Mouse (Mus musculus): ENCODE results near the gene AC140267.1. TPM values are rescaled to one million over a fixed set of nuclear protein-coding genes. Genes with fewer than 3 reads are reported as not detected.

Gene AC140267.1
- total RNA-seq, 2 experiments from 2014 or later: 22.0 to 31.2 TPM

DNA sequence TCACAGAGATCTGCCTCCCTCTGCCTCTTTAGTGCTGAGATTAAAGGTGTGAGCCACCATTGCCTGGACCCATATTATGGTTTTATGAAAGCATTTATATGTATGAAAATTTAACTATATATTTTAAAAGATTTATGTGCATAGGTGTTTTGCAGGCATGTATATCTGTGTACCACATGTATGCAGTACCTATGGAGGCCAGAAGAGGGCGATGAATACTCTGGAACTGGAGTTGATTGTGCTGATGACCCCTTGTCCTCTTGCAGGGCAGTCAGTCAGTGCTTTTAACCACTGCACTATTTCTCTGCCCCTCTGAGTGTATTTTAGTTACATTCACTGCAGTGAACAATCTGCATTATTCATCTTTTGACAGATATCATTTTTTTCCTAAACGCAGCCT, 9.8 kb upstream of the AC140267.1 start:
- intact Hi-C loops (cut with DNase I): loop anchor here (2.0 to 10.0 kb wide), 4 partner anchors 35 to 281 kb away; no protein-coding TSS in a partner anchor
- peak; percentile 56 to 76 for DNase-seq

DNA sequence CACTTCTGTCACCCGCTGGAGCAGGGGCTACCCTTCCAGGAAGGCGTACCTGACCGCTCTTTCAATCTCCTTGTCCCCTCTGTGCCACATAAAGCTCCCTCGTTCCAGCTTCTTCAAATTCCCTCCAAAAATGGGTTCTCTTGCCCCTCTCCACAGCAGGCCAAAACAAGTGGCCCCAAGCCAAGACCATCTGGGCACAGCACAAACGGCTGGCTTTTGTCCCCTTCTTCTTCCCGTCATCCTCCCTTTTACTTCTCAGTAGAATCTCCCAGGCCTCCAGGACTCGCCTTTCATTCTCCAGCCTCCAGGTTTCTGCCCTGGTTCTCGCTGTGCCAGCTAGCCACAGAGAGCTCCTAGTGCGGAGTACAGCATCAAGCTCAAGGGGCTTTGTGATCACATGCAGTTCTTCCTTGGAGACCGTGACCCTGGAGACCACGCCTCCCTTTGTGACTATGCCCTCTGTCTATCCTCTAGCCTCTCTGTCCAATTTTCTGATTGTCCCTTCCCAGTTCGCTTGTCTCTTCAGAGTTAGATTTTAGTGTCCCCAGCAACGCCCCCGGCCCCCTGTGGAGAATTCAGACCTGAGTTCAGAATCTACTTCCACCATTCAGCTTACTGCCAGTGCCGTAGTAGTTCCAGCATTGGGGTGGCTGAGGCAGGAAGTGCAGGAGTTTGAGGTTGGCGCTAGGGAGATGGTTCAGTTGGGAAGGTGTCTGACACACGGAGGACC, 7.4 kb upstream of the AC140267.1 start:
- intact Hi-C loops (cut with DNase I): loop anchor here (5.0 to 10.0 kb wide), 2 partner anchors 116 to 283 kb away; no protein-coding TSS in a partner anchor
- DNase-seq: no peak

DNA sequence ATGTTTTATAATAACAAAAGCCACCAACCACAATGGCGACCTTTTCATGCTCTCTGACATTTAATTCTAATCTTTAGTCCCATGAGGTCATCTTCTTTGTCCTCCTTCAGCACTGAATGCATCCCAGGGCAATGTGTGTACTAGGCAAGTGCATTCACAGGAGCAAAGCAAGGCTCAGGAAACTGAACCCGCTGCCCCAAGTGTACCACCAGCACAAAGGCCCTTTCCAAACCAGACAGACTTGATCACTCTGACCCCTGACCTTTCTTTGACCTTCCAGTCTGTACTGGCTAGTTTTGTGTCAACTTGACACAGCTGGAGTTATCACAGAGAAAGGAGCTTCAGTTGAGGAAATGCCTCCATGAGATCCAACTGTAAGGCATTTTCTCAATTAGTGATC, 3.3 kb upstream of the AC140267.1 start:
- intact Hi-C loops (cut with DNase I): no loop called here
- DNase-seq: no peak

DNA sequence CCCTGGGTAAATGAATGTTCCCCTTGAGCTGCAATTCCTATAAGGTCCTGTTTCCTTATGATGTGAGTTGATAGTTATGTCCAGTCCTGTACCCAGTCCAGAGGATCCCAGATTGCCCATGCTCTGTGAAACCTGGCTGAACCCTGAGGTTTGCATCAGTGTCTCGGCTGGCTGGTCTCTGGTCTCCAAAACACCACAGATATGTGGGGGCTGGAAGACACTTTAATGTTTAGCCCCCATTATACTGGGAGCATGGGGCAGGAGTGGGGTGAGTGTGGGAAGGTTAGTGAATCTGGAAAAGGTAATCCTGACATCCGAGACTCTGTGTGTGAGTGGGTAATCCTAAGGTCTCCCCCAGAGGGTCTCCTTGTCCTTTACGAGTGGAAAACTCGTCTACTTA, 2.6 kb upstream of the AC140267.1 start:
- no peak for DNase-seq
- intact Hi-C loops (cut with DNase I): no loop called here

DNA sequence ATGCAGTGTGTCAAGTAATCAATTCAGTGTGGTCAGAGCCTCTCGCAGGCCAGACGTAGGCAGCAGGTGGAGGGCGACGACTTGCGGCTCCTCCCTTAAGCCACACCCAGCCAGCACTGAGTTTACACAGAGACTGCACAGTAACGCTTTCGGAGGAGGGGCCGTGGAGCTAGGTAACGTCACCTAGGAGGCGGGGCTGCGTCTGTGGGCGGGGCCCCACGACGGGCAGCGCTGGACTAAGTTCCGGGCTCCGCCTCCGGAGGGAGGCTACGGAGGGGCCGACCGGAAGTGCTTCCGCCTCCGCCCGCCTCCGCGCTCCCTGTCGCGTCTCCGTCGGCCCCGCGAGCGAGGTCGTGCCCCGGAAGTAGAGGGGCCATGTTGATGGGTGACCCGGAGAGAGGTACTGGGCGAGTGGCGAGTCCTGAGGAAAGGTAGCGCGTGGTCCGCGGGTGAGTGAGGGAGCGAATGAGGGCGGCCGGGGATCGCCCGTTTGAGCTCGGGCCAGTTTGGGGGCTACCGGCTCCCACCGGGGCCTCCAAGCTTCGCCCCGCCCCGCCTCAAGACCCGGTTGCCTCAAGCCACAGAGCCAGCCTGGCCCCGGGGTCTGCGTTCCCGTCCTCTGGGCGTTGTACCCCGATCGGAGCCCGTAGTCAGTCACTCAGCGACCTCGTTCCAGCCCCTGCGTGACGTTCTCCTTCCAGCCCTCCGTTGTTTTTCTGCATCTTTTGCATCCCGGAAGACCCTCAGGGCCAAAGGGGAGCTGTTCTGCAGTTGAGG, 1.7 kb upstream of the AC140267.1 start, which contains the start of gene Mief1:
Gene Mief1, plus strand, starts transcription at position 286 of the 777 bp plus-strand sequence.
- intact Hi-C loops (cut with DNase I): loop anchor here (1.0 kb wide), 1 partner anchor 20 kb away; no protein-coding TSS in a partner anchor
- peak; percentile 98 for DNase-seq

DNA sequence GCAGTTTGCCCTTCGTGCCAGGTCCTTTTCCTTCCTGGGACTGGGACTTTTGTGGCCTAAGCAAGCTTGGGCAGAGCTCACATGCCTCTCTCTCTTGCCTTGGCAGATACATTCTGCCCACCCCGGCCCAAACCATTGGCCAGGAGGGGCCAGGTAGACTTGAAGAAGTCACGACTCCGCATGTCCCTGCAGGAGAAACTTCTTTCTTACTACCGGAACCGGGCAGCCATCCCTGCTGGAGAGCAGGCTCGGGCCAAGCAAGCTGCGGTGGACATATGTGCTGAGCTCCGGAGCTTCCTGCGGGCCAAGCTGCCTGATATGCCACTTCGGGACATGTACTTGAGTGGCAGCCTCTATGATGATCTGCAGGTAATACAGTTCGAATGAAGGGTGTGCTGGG, 12.5 kb downstream of the AC140267.1 start:
- DNase-seq: no peak
- intact Hi-C loops (cut with DNase I): no loop called here

DNA sequence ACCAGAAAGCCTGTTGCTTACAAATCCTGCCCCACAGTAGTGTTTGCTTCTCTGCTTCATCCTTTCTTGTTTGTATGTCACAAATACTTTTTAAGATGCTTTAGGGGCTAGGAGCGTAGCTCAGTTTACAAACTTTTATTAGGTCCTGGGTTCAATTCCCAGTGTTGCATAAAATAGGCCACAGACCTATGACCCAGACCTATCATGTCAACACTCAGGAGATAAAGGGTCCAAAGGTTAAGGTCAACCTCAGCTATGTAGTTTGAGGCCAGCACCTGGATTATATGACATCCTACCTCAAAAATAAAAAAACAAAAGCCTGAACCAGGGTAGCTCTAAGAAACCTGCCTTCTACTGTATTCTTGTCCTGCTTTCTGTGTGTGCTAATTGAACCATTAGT, 13.0 kb downstream of the AC140267.1 start:
- no peak for DNase-seq
- intact Hi-C loops (cut with DNase I): no loop called here

DNA sequence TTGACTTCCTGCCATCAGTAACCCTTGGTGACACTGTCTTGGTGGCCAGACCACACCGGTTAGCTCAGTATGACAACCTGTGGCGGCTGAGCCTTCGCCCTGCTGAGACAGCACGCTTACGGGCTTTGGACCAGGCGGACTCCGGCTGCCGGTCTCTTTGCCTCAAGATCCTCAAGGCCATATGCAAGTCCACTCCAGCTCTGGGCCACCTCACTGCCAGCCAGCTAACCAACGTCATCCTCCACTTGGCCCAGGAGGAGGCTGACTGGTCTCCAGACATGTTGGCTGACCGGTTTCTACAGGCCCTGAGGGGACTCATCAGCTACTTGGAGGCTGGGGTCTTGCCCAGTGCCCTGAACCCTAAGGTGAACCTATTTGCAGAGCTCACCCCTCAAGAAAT, 14.0 kb downstream of the AC140267.1 start:
- intact Hi-C loops (cut with DNase I): no loop called here
- DNase-seq: no peak

DNA sequence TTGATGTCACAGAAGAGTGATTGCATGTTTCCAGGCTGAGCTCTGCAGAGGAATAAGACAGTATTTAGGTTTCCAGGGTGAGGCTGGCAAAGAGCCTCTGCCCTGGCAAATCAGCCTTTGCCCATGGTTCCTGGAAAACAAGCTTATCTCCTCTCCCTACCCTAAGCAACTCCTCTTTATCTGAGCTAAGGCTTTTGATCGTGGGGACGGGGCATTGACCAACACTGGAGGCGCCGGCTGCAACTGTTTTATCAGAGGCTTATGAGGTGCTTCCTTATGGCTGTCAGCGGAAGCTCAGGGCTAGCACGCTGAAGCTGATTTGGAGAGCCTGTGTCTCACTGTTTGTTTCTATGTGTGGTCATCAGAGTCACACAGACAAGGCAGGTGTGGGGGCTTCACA, 15.0 kb downstream of the AC140267.1 start:
- no peak for DNase-seq
- intact Hi-C loops (cut with DNase I): no loop called here

DNA sequence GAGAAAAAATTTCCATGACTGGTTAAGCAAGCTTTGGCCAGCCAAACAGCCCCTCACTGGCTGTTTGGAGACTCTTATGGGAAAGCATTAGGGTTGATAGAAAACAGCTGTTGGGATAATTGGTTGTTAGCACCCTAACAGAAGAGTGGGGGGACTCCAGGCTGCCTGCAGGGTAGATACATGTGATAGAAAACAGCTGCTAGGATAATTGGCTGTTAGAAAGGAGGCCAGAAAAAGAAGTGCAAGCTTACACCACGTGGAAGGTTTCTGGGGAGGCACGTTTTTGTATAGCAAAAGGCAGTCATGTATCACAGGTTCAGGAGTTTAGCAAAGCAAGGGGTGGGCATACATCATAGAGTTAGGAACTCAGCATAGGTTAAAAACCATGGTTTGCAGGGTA, 17.9 kb downstream of the AC140267.1 start:
- DNase-seq: peak in 1 of 2 experiments; percentile 25
- intact Hi-C loops (cut with DNase I): no loop called here

DNA sequence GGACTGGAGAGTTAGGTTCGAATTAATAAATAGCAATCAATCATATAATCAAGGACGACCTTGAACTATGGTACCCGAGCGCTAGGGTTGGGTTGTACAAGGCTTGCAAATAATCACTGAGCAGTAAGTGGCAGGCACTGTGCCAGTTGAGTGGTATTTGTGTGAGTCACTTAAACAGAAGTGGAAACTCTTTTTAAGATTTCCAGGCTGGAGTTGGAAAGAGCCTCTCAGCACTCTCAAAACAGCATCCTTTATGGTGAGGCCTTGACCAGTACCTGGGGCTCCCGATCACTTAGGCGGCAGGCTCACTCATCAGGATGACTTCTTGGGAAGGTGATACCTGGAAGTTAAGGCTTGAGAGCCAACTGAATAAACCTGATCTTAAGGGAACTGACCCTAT, 18.6 kb downstream of the AC140267.1 start:
- DNase-seq: peak; percentile 50 to 58
- intact Hi-C loops (cut with DNase I): loop anchor here (1.0 kb wide), 1 partner anchor 20 kb away; the partner anchor contains the start of gene Mief1

DNA sequence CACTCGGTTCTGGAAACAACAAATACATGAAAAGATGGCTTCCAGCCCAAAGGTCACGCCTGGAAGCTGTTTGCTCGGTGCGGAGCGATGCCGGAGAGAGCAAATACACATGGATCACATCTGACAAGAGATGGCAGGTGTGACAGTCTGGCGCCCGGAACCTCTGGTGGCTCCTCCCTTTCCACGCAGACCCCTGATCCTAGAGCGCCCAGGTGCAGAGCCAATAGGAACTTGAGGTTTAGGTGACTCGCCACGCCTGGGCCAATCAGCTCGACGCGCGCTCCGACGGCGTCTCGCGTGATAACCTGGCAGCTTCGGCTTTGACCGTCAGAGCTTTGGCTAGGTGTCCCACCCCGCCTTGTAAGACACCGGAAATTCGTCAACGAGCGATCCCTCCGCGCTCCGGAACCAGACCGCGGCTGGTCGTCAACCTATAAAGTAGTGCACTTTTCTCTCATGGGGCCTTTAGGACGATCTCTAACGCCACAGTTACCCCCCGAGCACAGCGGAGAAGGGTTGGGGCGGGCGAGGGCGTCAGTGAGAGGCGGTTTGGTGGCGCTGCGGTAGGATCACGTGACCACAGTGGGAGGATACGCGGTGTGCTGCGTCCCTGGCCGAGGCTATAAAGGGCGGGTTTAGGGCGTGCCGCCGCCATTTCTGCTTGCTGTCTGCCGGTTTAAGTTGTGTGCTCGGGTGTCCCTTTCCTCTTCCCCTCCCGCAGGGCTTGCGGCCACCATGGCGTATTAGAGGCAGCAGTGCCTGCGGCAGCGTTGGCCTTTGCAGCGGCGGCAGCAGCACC, 19.4 kb downstream of the AC140267.1 start, which contains the start of gene Atf4:
Gene Atf4, plus strand, starts transcription at position 338 of the 799 bp plus-strand sequence.
- DNase-seq: peak; percentile 99
- intact Hi-C loops (cut with DNase I): loop anchor here (1.0 kb wide), 1 partner anchor 21 kb away; the partner anchor contains the start of gene Mief1

DNA sequence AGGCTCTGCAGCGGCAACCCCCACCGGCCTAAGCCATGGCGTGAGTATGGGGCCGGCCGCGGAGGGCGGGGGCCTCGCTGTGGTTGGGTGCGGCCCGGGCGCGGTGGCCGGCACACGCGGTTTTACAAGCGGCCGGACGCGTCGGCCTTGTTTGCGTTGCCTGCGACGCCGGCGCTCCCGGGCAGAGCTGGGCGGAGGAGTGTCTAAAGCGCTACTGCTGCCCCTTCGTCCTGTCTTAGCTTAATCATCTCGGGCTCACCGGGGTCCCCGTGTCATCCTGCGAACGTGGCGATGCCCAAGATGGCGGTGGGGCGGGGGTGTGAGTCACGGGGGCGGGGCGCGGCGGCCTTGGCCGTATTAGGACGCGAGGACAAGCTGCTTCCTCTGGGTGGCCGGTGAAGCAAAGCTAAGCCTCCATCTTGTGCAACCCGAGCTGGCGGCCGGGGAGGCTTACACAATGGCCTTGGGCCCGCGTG, 20.0 kb downstream of the AC140267.1 start:
- intact Hi-C loops (cut with DNase I): no loop called here

DNA sequence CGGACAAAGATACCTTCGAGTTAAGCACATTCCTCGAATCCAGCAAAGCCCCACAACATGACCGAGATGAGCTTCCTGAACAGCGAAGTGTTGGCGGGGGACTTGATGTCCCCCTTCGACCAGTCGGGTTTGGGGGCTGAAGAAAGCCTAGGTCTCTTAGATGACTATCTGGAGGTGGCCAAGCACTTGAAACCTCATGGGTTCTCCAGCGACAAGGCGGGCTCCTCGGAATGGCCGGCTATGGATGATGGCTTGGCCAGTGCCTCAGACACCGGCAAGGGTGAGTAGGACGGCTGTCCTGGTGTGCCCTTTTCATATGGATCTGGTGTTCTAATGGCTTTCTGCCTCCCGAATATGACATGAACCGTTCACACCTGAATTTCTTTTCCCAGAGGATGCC, 20.6 kb downstream of the AC140267.1 start:
- intact Hi-C loops (cut with DNase I): no loop called here
- peak; percentile 29 to 41 for DNase-seq

More for the DNA sequence above, 20.0 kb downstream of the AC140267.1 start:
- peak; percentile 84 to 90 for DNase-seq

DNA sequence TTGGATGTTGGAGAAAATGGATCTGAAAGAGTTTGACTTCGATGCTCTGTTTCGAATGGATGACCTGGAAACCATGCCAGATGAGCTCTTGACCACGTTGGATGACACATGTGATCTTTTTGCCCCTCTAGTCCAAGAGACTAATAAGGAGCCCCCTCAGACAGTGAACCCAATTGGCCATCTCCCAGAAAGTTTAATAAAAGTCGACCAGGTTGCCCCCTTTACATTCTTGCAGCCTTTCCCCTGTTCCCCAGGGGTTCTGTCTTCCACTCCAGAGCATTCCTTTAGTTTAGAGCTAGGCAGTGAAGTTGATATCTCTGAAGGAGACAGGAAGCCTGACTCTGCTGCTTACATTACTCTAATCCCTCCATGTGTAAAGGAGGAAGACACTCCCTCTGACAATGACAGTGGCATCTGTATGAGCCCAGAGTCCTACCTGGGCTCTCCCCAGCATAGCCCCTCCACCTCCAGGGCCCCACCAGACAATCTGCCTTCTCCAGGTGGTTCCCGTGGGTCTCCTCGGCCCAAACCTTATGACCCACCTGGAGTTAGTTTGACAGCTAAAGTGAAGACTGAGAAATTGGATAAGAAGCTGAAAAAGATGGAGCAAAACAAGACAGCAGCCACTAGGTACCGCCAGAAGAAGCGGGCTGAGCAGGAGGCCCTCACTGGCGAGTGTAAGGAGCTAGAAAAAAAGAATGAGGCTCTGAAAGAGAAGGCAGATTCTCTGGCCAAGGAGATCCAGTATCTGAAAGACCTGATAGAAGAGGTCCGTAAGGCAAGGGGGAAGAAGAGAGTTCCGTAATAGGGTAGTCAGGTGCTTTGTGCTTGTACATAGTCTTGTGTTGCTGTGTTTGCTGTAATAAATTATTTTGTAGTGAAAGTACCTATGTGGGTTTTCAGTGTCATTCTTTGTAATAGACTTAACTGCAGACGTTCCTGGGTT, 21.3 kb downstream of the AC140267.1 start:
- intact Hi-C loops (cut with DNase I): no loop called here
- DNase-seq: no peak

DNA sequence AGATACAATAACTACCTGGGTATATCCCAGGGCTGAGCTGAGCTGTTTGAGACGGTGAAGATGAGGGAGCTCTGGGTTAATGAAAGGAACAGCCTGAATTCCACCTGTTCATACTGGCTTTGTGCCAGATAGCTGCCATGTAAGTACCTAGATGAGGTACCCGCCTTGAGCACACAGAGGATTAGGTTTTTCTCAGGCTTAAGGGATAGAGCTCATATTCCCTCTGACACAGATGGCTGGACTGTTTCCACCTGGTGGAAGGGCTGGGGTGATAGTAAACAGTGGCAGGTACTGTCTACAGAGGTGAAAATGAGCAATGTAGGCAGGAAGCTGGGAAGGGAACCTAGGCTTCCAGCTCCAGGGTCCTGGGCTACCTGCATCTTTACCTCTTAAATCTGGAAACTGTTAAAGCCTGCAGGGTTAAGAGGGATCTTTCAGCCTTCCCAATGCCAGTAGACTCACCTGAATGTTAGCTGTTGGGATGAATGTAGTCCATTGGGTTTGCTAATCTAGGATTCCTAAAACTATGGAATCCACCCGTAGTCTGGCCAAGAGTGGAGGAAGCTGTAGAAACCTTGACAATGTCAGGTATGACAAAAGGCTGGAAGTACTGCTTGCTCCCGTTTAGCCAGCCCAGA, 22.1 kb downstream of the AC140267.1 start:
- intact Hi-C loops (cut with DNase I): no loop called here
- DNase-seq: peak in 1 of 2 experiments; percentile 36

DNA sequence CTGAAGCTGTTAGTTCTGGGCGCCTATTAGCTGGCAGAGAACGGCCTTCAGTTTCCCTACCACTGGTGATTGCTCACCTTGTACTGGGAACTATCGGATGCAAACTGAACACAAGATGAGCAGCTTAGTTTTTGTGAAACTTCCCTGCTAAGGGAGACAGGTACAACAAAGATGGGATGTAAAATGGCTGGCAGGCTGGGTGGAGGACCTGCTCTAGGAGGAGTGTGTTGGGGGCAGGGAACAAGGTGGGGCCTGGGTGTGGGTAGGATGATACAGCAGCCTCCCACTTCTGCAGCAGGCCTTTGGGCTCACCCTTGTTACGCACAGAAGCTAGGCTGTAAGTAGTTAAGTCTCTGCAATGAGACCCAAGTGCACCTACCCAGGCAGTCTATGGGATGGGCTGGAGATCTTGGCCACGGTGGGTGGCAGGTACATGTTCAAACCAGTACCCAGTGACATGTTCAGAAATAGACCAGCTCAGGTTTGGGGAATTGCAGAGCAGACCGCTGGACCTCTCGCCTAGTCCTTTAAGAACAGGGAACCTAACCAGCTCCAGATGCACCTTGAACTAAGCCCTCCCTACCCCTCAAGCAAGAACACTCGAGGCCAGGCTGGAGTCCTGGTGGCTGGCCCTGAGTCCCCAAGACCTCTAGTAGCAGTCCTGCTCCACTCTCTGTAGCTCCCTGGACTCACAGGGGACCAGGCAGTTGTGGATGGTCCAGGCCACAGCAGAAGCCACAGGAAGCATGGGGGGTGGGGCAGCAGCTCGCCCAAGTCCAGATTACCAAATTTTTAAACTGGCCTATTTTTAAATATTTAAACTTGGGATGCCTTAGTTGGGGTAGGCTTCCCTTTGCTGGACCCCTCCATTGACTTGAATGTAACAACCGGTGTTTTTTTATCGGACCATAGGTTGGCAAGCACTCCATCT, 22.9 kb downstream of the AC140267.1 start:
- intact Hi-C loops (cut with DNase I): no loop called here
- DNase-seq: peak in 1 of 2 experiments; percentile 46
